Mouse (Mus musculus): ENCODE results near the gene Traf3ip2.

Gene Traf3ip2

GRCm38 (mm10) chr10:39612633-39612988 is at the start of gene Traf3ip2:
Gene Traf3ip2, plus strand, starts transcription at chr10:39612934.
- no peak for DNase-seq (ENCODE audit: low spot score)

GRCm38 (mm10) chr10:39563552-39564223 is 49.0 kb upstream of the Traf3ip2 start:
- DNase-seq (ENCODE audit: low spot score), result no peak

- no peak for DNase-seq (ENCODE audit: low spot score)
Measured at GRCm38 (mm10) chr10:39566901-39567300, 45.8 kb upstream of the Traf3ip2 start.

GRCm38 (mm10) chr10:39568991-39569390 is 43.7 kb upstream of the Traf3ip2 start:
- DNase-seq (ENCODE audit: low spot score), result no peak

- DNase-seq (ENCODE audit: low spot score), result peak; percentile 30
Measured at GRCm38 (mm10) chr10:39571011-39571410, 41.7 kb upstream of the Traf3ip2 start.

GRCm38 (mm10) chr10:39572050-39572671 is 40.6 kb upstream of the Traf3ip2 start:
- DNase-seq (ENCODE audit: low spot score), result no peak

GRCm38 (mm10) chr10:39572672-39573051 is 40.1 kb upstream of the Traf3ip2 start:
- no peak for DNase-seq (ENCODE audit: low spot score)

GRCm38 (mm10) chr10:39576466-39576865 is 36.3 kb upstream of the Traf3ip2 start:
- DNase-seq (ENCODE audit: low spot score), result no peak

- DNase-seq (ENCODE audit: low spot score), result no peak
Measured at GRCm38 (mm10) chr10:39580477-39580876, 32.3 kb upstream of the Traf3ip2 start.

GRCm38 (mm10) chr10:39582385-39582784 is 30.3 kb upstream of the Traf3ip2 start:
- DNase-seq (ENCODE audit: low spot score), result no peak

GRCm38 (mm10) chr10:39583718-39584117 is 29.0 kb upstream of the Traf3ip2 start:
- DNase-seq (ENCODE audit: low spot score), result no peak

- DNase-seq (ENCODE audit: low spot score), result no peak
Measured at GRCm38 (mm10) chr10:39587290-39587925, 25.3 kb upstream of the Traf3ip2 start.

- no peak for DNase-seq (ENCODE audit: low spot score)
Measured at GRCm38 (mm10) chr10:39587973-39588746, 24.6 kb upstream of the Traf3ip2 start.

GRCm38 (mm10) chr10:39589765-39590546 is 22.8 kb upstream of the Traf3ip2 start:
- no peak for DNase-seq (ENCODE audit: low spot score)

GRCm38 (mm10) chr10:39590629-39591028 is 22.1 kb upstream of the Traf3ip2 start:
- DNase-seq (ENCODE audit: low spot score), result no peak

- no peak for DNase-seq (ENCODE audit: low spot score)
Measured at GRCm38 (mm10) chr10:39592501-39592900, 20.2 kb upstream of the Traf3ip2 start.

- DNase-seq (ENCODE audit: low spot score), result no peak
Measured at GRCm38 (mm10) chr10:39594716-39595115, 18.0 kb upstream of the Traf3ip2 start.

- no peak for DNase-seq (ENCODE audit: low spot score)
Measured at GRCm38 (mm10) chr10:39595862-39596261, 16.9 kb upstream of the Traf3ip2 start.

- no peak for DNase-seq (ENCODE audit: low spot score)
Measured at GRCm38 (mm10) chr10:39597116-39597791, 15.5 kb upstream of the Traf3ip2 start.

- DNase-seq (ENCODE audit: low spot score), result no peak
Measured at GRCm38 (mm10) chr10:39597792-39598183, 14.9 kb upstream of the Traf3ip2 start.

GRCm38 (mm10) chr10:39599601-39600000 is 13.1 kb upstream of the Traf3ip2 start:
- DNase-seq (ENCODE audit: low spot score), result no peak
